Mouse (Mus musculus) thymus, postnatal 14 days (tissue): Measurements from ENCODE around the gene Angpt4.

Experiments used
- DNase-seq: peaks from one replicate; pipeline ENCODE4 v3.0.0; 2021

The Angpt4 gene

GRCm38 (mm10) chr2:151963319-151963718, 52.3 kb downstream of the Angpt4 start:
- no peak for DNase-seq

- DNase-seq: no peak
Observed at GRCm38 (mm10) chr2:151964052-151964451, 53.0 kb downstream of the Angpt4 start.

- DNase-seq: no peak
Observed at GRCm38 (mm10) chr2:151967176-151967750, 56.3 kb downstream of the Angpt4 start.

DNA sequence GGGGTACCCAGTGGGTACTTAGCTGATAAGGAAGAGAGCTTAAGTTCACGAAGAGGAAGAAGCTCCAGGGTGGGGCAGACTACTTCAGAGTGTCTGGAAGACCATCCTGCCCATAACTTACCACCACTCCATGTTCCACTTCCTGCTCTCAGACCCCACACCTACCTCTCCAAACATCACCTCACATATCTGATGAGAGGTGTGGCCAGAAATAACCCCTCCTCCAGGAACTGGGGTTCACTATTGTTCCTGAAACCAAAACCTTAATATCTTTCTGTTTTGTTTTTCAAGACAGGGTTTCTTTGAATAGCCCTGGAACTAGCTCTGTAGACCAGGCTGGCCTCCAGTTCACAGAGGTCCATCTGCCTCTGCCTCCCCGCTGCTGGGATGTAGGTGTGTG, 56.8 kb downstream of the Angpt4 start:
- DNase-seq: no peak

DNA sequence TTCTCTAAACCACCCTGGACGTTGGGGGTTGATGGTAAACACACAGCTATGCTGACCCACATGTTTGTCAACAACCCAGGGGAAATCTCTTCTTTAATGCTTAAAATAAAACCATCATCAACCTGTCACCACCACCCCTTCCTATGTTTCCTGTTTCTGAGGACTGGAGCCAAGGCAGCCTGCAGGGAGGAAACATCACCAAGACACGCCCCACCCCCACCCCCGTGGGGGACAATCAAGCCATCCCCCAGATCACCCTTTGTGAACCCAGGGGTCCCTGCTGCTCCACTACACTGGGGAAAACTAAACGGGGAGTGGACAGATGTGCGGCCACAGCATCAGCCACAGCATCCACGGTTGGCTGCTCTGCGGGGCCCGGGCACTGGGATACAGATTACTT, 57.4 kb downstream of the Angpt4 start:
- no peak for DNase-seq

DNA sequence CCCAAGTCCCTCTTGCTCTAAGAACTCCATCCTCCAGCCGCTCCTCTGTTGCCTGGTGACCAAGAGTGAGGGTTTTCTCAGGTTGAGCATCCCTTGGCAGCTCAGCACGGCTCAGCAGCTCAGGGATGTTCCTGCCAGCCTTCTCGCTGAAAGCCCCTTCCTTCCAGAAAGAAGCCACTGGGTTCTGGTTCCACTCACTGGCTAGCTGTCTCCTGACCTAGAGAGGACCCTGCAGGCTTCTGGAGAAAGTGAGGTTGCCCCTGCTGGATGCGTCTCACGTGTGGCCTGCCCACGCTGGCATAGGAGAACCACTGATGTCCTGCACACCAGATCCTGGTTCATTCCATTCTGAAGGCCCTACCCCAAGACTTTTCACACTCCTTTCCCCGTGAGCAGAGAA, 58.0 kb downstream of the Angpt4 start:
- no peak for DNase-seq

DNA sequence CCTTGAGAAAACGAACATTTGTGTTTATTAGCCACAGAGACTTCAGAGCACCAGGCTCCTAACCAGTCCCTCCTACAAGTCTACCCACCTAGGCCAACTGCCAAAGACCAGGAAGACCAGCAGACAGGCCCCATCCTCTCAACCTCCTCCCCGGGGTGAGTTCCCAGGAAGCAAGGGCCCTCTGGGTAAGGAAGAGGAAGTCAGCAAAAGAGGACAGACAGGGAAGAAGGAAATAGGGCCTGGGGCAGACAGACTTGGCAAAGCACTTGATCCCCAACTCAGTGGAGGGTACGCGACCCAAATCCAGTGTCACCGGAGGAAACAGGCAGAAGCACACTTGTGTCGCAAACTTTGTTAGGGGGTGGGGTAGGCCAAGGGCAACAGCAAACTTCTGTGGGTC, 58.4 kb downstream of the Angpt4 start:
- no peak for DNase-seq

- DNase-seq: peak; percentile 92
Observed at GRCm38 (mm10) chr2:151970191-151971172, 59.5 kb downstream of the Angpt4 start.

DNA sequence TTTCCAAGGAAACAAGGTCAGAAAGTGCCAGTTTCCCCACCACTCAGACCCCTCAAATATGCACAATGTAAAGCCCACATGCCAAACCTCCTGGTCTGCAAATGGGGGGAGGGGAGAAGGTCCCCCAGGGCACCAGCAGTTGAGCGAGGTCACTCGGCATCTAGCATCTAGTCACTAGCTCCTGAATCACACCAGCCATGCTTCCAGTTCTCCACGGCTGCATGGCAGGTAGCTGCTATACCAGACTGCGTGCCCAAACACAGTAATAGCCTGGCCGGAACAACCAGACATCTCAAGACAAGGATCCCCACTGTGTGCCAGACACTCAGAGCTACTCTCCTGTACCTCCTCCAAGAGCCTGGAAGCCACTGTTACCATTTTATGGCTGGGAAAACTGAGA, 60.7 kb downstream of the Angpt4 start:
- no peak for DNase-seq

DNA sequence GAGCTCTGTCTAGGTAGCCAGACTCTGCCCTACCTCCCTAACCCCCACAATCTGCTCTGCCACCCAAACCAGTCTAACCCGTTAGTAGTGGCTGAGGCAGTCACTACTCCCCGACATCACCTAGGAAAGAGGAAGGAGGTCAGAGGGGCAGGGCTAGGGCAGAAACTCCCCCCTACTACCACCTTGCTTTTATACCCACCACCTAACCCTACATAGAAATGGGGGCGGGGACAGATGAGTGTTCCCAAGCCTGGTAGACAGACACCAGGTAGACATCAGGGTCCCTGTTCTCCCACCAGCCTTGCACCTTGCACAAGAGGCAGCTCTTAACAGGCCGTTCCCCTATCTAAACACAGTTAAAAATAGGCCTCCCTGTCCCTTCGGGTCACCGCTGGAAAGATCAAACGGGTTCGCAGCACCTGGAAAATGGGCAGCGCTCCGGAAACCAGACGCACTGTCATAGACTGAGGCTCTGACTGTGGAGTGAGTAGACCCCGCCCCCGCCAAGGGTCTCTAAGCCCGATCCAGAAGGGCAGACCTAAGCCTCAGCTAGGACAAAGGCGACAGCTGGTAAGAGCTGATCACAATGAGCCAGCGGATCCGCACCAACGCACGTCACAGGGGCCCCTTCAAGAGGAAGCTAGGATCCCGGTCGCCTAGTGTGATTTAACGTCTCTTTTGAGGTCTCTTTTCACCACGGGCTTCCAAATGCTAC, 62.0 kb downstream of the Angpt4 start:
- DNase-seq: peak; percentile 68

GRCm38 (mm10) chr2:151973595-151974562, 62.9 kb downstream of the Angpt4 start:
- DNase-seq: peak; percentile 47

- peak; percentile 7 for DNase-seq
Observed at GRCm38 (mm10) chr2:151975295-151975694, 64.3 kb downstream of the Angpt4 start.

DNA sequence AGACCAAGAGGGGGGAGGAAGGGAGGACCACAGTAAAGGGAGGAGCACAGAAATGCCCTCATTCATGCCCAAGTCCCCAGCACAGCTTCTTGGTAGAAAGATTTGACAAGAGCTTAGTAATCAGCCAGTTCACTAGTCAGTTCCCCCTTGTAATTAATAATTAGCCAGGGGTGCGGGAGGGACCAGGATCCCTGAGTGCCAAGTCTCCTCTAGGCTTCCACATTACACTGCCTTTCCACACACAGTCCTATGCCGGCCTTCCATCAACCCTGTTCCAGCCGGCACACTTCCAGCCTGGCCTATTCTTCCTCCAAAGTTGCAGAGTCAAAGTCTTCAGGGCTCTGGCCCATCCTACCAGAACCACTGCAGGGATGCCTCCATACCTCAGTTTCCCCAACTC, 65.1 kb downstream of the Angpt4 start:
- DNase-seq: no peak

- no peak for DNase-seq
Observed at GRCm38 (mm10) chr2:151977689-151978440, 66.9 kb downstream of the Angpt4 start.

- no peak for DNase-seq
Observed at GRCm38 (mm10) chr2:151978494-151978893, 67.5 kb downstream of the Angpt4 start.

GRCm38 (mm10) chr2:151979470-151980354, 68.7 kb downstream of the Angpt4 start, which contains the start of gene Fam110a:
Gene Fam110a, minus strand, starts transcription at chr2:151980219.
- peak; percentile 89 for DNase-seq

- no peak for DNase-seq
Observed at GRCm38 (mm10) chr2:151980355-151980693, 69.3 kb downstream of the Angpt4 start.

DNA sequence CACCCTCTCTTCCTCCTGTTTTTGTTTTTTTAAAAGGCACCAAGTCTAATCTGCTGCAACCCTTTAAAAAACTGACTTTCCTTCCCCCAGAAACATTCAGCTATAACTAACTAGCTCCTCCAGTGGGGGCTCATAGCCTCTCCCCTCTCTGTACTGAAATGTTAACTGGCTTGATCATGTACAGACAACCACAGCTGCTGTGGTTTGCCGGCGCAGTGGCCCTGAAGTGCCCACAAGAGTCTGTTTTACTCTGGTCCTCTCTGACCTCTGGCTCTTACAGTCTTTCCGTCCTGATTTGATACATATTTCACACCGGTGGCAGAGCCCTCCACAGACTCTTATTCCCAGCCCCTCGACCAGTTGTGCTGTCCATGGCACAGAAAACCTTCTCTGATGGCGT, 70.3 kb downstream of the Angpt4 start:
- no peak for DNase-seq

- no peak for DNase-seq
Observed at GRCm38 (mm10) chr2:151982476-151982875, 71.5 kb downstream of the Angpt4 start.

- DNase-seq: no peak
Observed at GRCm38 (mm10) chr2:151984019-151984418, 73.0 kb downstream of the Angpt4 start.
